Mouse (Mus musculus): ENCODE data around the gene Mvb12b. TPM values are rescaled to one million over a fixed set of nuclear protein-coding genes. Genes with fewer than 3 reads are reported as not detected.
A peak's percentile ranks its signal among the peaks of the same experiment; 100 is the strongest.

Mvb12b gene
- total RNA-seq, 2 experiments from 2014 or later: 90.6 to 99.8 TPM

DNA sequence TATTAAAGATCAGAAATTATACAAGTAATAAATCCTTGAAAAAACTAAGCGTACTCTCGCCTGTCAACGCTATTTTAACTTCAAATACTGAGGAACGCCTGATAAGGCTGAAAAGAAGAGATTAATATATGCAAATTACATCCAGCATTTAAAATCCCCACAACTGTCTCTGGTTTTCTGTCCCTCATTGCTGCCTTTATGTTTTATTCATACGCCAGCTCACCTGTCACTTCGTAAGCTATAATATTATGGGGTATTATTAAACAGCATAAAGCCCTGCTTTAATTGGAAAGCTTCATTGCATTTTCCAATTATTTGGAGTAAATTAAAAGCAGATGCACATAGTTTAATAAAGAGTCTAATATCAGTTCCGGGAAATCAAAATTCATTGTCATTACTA, 98.9 kb downstream of the Mvb12b start:
- no peak for DNase-seq (ENCODE audit: extremely low spot score in 1 of 2, low spot score in 1 of 2)

DNA sequence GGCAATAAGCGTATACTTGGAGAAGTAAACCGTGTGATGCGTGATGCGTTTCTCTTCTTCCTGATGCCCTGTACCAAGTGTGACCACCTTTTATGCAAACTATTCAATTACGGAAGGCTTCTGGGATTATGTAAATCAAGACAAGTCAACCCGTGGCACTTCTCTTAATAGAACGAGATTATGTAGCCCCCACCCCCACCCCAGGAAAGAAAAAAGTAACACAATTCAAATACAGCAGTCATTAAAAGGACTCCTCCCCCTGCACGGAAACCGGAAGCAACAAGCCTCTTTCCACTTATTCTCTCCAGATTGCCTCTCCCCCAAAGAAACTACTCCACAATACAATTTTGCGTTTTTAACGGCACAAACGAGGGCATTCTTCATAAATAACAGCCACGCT, 99.6 kb downstream of the Mvb12b start:
- DNase-seq (ENCODE audit: extremely low spot score in 1 of 2, low spot score in 1 of 2): no peak

DNA sequence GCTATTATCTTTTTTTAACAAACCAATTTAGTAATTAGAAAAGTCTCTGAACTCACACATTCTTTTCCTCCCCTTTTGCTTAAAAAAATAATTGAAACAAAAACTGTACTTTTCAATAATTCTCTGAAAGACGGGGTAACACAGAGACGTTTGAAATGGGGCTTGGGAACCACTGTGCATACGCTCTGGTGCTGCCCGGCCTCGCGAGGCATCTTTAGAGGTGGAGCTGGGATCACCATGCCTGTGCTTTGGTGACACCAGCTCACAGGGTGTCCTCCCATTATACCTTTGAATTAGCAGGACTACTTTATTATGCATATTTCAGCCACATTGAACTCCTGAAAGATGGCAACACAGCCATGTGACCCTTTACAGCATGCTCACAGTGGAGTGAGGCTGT, 101.7 kb downstream of the Mvb12b start:
- DNase-seq (ENCODE audit: extremely low spot score in 1 of 2, low spot score in 1 of 2): no peak

DNA sequence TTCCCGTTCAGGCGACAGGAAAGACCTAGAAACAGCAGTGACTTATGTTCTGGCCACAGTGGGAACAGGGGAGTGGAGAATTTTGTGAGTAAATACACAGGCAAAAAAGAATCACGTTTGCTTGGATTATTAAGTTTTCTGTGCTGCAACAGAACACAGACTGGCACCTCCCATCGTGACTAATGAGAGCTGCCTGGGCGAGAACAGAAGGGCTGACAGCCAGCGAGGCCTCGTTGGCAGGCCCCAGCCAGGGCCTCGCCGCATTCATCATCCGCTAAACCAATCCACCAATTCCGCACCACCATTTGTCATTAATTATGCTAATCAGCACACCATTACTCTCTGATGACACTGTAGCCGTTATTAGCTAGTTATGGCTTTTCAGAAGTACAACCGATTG, 102.2 kb downstream of the Mvb12b start:
- peak in 1 of 2 experiments; percentile 44 for DNase-seq (ENCODE audit: extremely low spot score in 1 of 2, low spot score in 1 of 2)

DNA sequence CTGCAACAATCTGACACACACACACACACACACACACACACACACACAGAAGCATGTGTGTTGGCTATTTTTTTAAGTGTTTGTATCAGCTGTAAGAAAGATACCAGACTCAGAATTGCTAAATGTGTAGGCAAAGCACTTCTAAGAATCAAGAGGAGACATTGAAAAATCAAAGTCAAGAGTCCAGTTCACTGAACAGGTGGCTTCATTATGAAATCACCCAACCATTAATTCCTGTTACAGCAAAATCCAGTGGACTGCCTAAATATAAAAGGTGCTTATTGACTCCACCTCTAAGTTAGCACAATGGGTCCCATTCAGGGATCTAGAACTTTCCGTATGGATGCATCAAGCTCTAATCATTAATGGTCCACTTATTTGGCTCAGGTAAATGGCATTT, 103.0 kb downstream of the Mvb12b start:
- no peak for DNase-seq (ENCODE audit: extremely low spot score in 1 of 2, low spot score in 1 of 2)

DNA sequence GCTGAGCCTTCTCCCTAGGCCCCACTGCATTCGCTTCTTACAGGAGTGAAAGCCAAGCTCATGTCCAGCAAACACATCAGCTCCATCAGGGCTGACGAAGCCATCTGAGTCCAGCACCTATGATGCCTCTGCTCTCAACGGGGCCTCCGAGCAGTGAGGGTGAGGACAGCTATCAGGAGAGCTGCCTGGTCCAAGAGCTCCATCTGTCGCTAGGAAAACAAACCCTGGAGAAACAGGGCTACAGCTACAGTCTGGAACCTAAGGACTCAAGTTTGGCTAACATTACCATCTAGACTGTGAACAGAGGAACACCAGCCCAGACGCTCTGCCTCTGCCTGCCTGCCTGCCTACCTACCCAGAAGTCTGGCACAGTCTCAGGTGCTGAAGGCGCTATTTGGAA, 104.3 kb downstream of the Mvb12b start:
- no peak for DNase-seq (ENCODE audit: extremely low spot score in 1 of 2, low spot score in 1 of 2)

DNA sequence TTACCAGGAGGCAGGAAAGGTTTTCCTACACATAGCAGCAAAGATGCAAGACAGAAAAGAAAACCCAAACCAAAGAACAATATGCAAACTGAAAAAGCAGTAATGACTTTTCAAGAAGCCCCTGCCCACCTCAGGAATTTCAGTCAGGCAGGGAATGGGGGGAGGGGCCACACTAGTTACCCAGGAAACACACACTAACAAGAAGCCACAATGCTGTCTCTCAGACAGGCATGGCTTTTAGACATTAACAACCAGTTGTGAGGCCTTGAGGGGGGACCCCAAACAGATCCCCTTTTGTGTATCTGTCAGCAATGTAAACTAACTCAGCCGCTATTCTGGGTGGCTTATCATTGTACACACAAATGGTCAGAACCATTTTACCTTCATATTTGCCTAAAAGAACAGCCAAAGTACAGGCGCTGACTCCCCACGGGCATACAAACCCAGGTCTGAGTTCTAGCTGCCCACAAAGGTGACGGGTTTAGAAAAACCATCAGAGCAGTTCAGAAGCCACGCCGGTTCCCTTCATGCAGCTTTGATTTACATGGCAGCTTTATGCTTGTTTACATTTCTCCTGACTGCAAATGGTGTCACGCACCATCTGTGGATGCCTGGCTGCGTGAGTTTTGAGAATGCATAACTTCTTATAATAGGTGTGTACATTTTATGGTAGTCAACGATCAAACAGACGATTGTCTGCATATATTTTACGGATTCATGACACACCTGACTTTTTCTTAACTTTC, 105.9 kb downstream of the Mvb12b start:
- no peak for DNase-seq (ENCODE audit: extremely low spot score in 1 of 2, low spot score in 1 of 2)

DNA sequence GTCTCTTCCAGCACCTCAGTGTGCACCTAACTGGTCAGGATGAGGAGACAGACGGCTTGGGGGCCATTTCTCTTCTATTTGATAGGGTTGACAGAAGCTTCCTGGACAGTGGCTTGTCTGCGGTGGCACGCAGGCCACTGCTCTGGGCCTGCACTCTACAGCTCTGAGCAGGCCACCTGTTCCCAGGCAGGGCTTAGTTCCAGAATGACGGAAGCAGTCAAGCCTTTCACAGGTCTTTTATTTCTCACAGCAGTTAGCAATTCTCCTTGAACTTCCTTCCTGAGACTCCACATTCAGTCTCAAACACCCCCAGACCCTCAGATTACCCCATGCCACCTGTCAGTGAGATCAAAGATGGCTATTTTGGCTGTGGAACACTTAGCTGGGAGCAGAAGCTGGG, 109.3 kb downstream of the Mvb12b start:
- DNase-seq (ENCODE audit: extremely low spot score in 1 of 2, low spot score in 1 of 2): no peak

DNA sequence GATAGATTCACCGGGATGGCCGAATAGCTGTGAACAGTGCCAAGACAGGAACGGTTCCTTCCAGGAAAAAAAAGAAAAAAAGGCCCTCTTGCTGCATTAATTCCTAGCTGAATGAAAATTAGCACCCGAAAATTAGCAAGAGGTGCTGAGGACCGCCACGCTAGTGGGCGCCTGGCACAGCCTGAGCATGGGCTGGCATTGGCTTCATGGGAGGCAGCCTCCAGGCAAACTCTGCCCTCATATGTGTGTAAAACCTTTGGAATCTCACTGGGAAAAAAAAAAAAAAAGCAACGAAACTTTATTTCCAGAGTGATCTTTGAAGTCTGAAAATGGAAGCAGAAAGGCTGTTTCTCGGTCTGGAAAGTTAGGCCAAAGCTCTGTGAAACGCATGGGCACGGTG, 110.7 kb downstream of the Mvb12b start:
- DNase-seq (ENCODE audit: extremely low spot score in 1 of 2, low spot score in 1 of 2): no peak

DNA sequence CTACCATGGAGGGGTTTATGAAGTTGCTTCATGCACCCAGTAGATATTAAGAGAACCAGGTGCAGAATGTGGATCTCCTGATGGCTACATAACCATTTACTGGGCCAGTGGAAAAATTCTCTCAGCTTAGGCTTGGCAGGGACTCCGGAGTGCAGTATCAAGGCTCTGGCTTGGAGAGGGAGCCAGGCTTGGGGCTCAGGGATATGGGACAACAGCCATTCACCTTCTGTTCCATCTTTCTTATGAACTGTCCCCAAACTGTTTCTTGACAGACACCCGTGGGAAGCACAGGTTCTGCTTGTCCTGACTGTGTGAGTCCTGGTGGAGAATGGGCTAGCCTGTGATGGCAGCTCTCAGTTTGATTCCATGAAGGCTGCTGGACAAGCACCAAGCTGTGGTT, 112.9 kb downstream of the Mvb12b start:
- DNase-seq (ENCODE audit: extremely low spot score in 1 of 2, low spot score in 1 of 2): no peak

DNA sequence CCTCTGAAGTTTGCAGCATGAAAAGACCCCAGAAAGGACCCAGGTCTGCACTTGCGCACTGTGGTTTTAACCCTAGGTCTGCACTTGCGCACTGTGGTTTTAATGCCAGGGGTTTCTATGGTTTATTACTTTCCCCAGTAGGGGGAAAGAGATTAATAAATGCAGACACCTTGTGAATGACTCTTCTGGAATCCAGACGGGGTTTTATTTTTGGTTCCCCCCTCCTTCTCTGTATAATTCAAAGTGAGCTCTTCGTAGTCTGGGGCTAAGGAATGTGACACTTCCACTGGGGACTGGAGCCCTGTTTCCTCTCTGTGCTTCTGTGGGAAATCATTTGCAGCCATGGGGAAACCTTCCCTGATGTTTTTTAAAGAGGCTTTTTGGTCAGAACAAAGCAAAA, 113.6 kb downstream of the Mvb12b start:
- DNase-seq (ENCODE audit: extremely low spot score in 1 of 2, low spot score in 1 of 2): no peak

DNA sequence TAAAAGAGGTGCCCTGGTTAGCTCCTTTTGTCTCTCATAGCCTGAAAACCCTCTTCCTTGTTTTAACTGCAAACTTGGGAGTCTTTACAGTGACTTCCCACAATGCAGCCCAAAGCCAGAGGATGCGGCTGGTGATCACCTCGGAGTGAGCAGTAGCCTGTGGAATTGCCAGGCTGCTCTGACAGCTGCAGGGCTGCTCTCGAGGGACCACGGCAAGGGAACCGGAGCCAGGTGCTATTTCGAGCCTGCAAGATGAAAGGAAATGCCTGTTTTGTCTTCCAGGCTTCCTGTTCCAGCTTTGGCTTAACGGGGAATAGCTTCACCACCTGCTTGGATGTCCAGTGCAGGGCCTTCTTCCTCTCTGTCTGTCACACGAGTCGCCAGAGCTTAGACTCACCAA, 115.3 kb downstream of the Mvb12b start:
- no peak for DNase-seq (ENCODE audit: extremely low spot score in 1 of 2, low spot score in 1 of 2)

DNA sequence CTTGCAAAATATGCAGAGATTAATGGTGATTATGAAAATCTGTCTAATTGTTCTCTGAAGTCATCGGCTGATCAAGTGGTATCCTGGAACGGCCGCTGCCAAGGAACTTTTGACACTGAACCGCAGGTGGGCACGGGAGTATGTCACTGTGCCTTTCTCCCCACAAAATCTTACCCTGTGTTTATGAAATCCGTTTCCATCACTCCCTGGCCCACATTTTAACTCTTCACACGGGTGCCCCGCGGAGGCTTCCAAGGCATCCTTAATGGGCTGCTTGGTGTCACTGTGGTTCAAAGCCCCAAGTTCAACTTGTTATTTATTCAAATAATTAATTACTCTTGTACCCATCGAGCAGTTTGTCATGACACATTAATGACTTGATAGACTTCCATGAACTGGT, 116.4 kb downstream of the Mvb12b start:
- DNase-seq (ENCODE audit: extremely low spot score in 1 of 2, low spot score in 1 of 2): no peak

DNA sequence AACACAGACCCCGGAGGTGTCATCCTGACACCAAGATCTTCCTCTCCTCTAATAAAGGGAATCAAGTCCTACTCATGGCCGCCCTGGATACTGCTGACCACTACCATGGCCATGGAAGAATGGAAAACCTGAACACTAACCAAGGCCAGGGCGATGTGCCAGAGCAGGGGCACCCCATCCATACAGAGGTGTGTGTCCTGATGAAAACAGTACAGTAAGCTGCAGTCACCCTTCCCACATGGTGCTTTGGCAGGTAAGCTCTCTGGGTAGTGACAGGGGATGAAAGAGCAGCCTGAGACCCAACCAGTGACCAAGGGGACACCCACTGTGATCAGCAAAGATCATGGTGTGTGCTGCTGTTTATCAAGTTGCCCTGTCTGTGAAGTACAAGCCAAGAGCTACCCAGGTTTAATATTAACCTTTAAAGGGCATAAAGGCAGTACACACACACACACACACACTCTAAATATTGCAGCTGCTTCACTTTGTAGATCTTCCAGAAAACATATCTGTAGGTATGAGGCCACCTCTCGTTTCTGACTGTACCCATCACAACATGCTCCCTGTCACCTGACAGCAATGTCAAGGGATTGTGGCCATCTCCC, 117.1 kb downstream of the Mvb12b start:
- no peak for DNase-seq (ENCODE audit: extremely low spot score in 1 of 2, low spot score in 1 of 2)

DNA sequence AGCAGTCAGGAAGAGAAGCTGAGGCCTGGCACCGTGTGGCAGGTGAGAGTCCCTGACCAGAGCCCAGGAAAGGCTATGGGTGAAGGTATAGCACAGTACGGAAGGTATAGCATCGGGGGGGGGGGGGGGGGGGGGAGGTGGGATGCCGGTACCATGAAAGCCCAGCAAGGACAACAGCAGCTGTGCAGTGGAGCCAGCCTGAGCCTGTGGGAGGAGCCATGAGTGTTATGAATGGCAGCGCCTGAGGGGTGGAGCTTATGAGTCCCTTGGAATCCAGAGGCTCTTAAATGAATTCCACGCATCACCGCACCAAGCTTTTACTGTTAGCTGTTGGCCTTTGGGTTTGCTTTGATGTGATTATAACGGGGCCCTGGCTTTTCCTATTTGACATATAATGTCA, 123.3 kb downstream of the Mvb12b start:
- no peak for DNase-seq (ENCODE audit: extremely low spot score in 1 of 2, low spot score in 1 of 2)

DNA sequence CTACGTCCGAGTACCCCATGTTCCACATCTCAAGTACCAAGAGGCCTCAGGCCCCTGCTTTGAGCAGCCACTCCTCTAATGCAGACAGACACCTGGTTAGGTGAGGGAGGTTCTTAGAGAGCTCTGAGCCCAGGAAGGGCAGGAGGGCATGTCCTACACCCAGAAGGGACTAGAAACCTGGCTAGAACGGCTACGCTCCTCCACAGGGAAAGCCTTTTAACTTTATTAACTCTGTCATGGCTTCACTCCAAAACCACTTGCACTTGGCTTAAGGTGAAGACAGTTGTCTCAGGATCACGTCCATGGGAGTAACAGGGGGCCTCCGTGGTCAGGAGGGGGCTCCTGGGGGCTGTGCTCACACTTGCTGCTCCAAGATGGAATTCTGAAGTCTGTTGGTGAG, 125.5 kb downstream of the Mvb12b start:
- no peak for DNase-seq (ENCODE audit: extremely low spot score in 1 of 2, low spot score in 1 of 2)

DNA sequence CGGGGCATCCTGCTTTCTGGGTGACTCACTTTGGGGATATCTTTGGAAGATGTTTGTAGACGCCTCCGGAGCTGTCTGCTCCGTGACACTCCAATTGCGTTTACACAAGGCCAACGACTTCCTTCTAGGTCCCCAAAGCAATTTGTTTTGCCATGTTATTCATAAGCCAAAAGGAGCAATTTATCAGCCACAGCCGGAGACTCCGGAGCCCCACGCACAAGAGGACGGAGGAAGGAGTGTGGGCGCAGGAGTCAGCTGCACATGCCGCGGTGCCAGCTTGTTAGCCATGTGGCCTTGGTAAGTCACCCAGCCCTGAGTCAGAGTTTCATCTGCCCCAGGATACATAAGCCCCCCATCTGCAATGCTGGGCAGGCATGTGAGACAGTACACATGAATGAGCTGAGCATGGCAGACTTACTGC, 127.2 kb downstream of the Mvb12b start:
- peak in 1 of 2 experiments; percentile 36 for DNase-seq (ENCODE audit: extremely low spot score in 1 of 2, low spot score in 1 of 2)

DNA sequence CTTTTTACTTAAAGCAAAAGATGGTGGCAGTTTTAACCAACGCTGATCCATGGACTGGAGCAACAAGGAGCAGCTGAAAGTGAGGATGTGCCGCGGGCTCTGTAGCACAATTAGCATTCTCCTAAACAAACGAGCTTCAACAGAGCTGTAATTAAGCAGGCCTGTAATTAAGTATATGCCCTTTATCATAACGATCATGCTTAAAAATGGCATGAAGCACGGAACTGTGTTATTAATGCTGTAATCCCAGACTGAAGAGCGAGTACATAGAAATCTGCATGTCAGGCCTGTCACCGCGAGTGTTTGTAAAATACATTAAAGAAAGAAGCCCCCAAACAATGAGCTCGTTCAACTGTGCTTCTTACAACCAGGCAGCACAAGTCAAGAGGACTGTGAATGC, 128.3 kb downstream of the Mvb12b start:
- no peak for DNase-seq (ENCODE audit: extremely low spot score in 1 of 2, low spot score in 1 of 2)

DNA sequence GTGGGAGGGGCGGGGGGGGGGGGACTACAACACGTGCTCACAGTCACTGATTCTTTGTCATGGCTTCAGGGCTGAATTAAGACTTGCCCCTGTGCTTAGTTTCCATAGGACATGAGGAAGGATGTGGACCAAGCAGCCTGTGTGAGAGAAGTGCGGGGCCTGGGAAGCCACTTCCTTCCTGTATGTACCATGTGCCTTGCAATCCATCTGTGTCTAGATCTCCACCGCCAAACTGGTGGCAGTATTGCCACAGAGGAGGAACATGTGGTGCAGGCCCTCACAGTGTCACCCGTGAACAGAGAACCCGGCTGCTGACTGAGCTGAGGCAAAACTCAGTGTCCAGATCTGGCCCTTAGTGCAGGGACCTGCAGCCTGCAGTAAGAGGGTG, 132.1 kb downstream of the Mvb12b start:
- DNase-seq (ENCODE audit: extremely low spot score in 1 of 2, low spot score in 1 of 2): no peak

DNA sequence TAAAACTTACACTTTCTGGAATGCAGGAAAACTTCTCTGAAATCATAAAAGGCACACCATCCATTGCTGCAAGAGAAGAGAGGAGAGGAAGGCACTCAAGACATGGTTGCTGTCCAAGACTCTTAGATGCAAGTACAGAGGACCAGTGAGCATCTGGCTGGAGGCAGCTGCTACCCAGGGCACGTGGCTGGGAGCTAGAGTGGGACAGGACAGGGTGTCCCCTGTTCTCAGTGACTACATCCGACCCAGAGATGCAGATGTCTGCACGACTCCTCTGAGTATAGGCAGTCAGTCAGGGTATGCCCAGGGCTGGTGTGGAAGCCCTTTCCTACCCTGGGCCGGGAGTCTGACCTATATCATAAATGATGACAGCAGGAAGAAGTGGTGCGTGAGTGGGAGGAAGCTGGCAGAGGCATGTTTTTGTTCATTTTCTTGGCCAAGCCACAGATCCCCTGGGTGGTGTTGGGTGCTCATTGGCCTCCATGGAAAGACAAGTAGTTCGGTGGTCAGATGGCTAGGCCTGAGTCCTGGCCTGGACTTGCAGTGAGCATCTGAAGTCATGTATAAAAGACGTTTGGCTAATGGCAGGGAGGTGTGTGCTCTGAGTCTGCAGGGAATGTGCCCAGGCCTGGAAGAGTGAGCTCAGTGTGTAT, 132.6 kb downstream of the Mvb12b start:
- DNase-seq (ENCODE audit: extremely low spot score in 1 of 2, low spot score in 1 of 2): no peak

DNA sequence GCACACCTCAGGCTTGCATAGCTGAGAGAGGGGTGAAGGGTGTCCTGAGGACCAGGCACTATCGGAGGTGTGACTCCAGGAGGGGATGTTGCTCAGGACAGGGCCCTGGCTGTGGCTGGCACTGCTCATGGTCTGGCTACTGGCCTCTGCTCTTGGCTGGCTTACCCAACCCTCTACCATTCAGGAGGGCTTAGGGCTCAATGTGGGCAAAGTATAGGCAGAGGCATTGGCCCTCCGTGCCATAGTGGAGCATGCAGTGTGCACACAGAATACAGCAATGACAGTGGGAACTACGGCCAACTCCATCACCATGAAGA, 133.5 kb downstream of the Mvb12b start:
- DNase-seq (ENCODE audit: extremely low spot score in 1 of 2, low spot score in 1 of 2): no peak
